Mouse (Mus musculus) lung, postnatal 0 days (tissue): ENCODE results near the gene Camk2n1. TPM values are rescaled to one million over a fixed set of nuclear protein-coding genes. Genes with fewer than 3 reads are reported as not detected.

ENCODE experiments used
- ATAC-seq: fragments of 200-750 bp; cut with Nextera tagmentation; 2 replicates; pipeline ENCODE4 v1.8.0; 2017; ENCODE audit warnings: moderate library complexity
- DNase-seq: peaks from one replicate; pipeline ENCODE4 v3.0.0-alpha.2; 2016; ENCODE audit warnings: low spot score
- H3K27ac ChIP-seq: fragments of 300-500 bp; sonication (generic); 2 replicates; pipeline ENCODE4 v1.5.1; 2014; ENCODE audit warnings: antibody characterized with exemption, mild to moderate bottlenecking, low read length, mixed read lengths
- H3K27me3 ChIP-seq: fragments of 300-500 bp; sonication (generic); replicated peaks from 2 replicates; pipeline ENCODE4 v1.6.1; 2014; ENCODE audit warnings: low read length, mixed read lengths; ENCODE audit not compliant: insufficient read depth
- H3K36me3 ChIP-seq: fragments of 300-500 bp; sonication (generic); 2 replicates; pipeline ENCODE4 v1.6.1; 2014; ENCODE audit warnings: low read length, mixed read lengths; ENCODE audit not compliant: insufficient read depth
- H3K4me1 ChIP-seq: fragments of 300-500 bp; sonication (generic); 2 replicates; pipeline ENCODE4 v1.6.1; 2014; ENCODE audit warnings: antibody characterized with exemption, low read depth, low read length, mixed read lengths; ENCODE audit not compliant: insufficient read depth
- H3K4me2 ChIP-seq: fragments of 300-500 bp; sonication (generic); replicated peaks from 2 replicates; pipeline ENCODE4 v1.6.1; 2014; ENCODE audit warnings: low read depth, mild to moderate bottlenecking, low read length, moderate library complexity, mixed read lengths
- H3K4me3 ChIP-seq: fragments of 300-500 bp; sonication (generic); 2 replicates; pipeline ENCODE4 v1.5.1; 2014; ENCODE audit warnings: low read depth, low read length
- H3K9ac ChIP-seq: fragments of 300-500 bp; sonication (generic); replicated peaks from 2 replicates; pipeline ENCODE4 v1.6.1; 2014; ENCODE audit warnings: low read depth, mild to moderate bottlenecking
- H3K9me3 ChIP-seq: fragments of 300-500 bp; sonication (generic); 2 replicates; pipeline ENCODE4 v1.6.1; 2016; ENCODE audit warnings: low read length, mixed read lengths
- CTCF ChIP-seq: IDR thresholded peaks from 2 replicates; pipeline ENCODE4 v1.5.1; 2016; ENCODE audit warnings: antibody characterized with exemption, mild to moderate bottlenecking
- EP300 ChIP-seq: IDR thresholded peaks from 2 replicates; pipeline ENCODE4 v1.6.1; 2016; ENCODE audit warnings: antibody characterized with exemption, mild to moderate bottlenecking, control low read depth
- WGBS: fragments of 180-500 bp; shearing (Covaris S2); extraction: QIAGEN DNeasy Blood & Tissue Kit; methylation state at CpG from one replicate; pipeline ENCODE4 v1.1.7; 2014; 5-methylcytosine and 5-hydroxymethylcytosine counted together
- polyA plus RNA-seq: library from polyadenylated mRNA; unstranded; fragments of >200 nt; fragmentation: Nextera tagmentation; extraction: Ambion mirVana; gene quantifications from 2 replicates; pipeline ENCODE4 v1.2.1, GENCODE M21; 2015

The Camk2n1 gene
- polyA plus RNA-seq, 1 experiment from 2014 or later, result 10.9 TPM

DNA sequence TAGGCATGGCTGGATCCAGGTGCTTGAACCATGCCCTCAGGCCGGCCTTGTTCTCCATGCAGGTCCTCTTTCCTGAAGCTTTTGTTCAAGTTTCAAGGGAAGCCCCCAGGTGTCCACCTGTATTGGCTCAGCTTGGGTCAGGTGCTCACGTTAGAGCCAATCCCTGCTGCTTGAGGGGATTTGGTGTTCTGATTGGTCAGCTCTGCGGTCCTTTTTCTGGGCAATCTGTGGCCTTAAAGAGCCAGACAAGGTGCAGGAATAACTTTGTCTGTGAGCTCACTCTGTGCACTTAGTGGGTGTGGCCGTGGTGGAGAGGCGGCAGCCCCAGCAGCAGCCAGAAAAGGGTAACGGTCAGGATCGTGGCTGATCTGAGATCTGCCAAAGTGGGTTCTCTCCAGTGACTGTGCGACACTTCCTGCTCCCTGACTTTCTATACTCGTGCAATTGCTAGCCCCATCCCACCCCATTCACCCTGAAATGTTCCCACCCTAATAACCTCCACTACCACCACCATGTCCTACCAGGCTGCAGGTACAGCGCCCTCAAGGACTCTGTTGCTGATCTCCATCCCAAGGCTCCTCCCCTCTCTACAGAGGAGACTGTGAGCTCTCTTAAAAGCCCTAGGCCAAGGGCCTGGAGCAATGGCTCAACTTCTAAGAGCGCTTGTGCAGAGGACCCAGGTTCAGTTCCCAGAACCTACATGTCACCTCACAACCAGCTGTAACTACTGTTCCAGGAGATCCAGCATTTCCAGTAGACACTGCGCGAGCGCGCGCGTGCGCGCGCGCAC lies 45.9 kb downstream of the Camk2n1 start:
- Histone ChIP-seq H3K36me3 (no peaks in the 10 kb centered on the region), H3K4me2 (no peak overlapping the region), H3K27me3 (peaks cover 5% of the 10 kb centered on the region; the same call in 1 of the 2 replicates), H3K4me1 (peaks cover 5% of the 10 kb centered on the region; the same call in 1 of the 2 replicates), H3K4me3 (no peak overlapping the region), H3K9me3 (no peaks in the 10 kb centered on the region), H3K27ac (no peak overlapping the region), H3K9ac (no peak overlapping the region)
- ATAC-seq, result no peak
- DNase-seq, result no peak
- no peak for TF ChIP-seq CTCF
- TF ChIP-seq EP300, result no peak
- WGBS, result 78% methylated on average over 21 of the region's 21 CpGs

DNA sequence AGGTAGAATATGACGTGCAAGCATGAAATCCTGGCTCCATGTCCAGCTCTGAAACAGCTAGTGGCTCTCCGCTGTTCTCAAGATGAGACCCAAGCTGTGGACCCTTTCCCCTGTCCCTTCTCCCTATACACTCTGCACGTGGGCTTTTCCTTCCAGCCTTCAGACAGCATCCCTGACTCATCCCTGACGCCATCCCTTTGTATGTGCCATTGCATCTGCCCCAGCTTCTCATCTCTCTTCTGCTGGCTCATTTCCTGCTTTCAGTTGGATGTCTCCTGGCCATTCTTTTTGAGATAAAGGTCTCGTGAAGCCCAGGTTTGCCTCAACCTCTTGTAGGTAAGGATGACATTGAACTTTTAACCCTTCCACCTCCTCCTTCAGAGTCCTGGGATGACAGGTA lies 46.9 kb downstream of the Camk2n1 start:
- no peak overlapping the region for H3K9ac ChIP-seq
- no peak overlapping the region for H3K4me3 ChIP-seq
- WGBS, result 67% methylated on average over 5 of the region's 5 CpGs
- H3K9me3 ChIP-seq, result no peaks in the 10 kb centered on the region
- no peak overlapping the region for H3K27ac ChIP-seq
- no peak for TF ChIP-seq EP300
- no peak for TF ChIP-seq CTCF
- H3K36me3 ChIP-seq, result no peaks in the 10 kb centered on the region
- ATAC-seq (no peak), DNase-seq (no peak)
- H3K4me2 ChIP-seq, result no peak overlapping the region
- H3K4me1 ChIP-seq, result no peaks in the 10 kb centered on the region
- peaks cover 10% of the 10 kb centered on the region; the same call in 1 of the 2 replicates for H3K27me3 ChIP-seq

GRCm38 (mm10) chr4:138504632-138505101 lies 50.6 kb downstream of the Camk2n1 start:
- H3K4me2 ChIP-seq, result no peak overlapping the region
- H3K36me3 ChIP-seq, result no peaks in the 10 kb centered on the region
- H3K4me3 ChIP-seq, result no peak overlapping the region
- H3K27ac ChIP-seq, result no peak overlapping the region
- no peaks in the 10 kb centered on the region for H3K4me1 ChIP-seq
- 3% methylated on average over 16 of the region's 16 CpGs for WGBS
- no peak for TF ChIP-seq EP300
- no peak for TF ChIP-seq CTCF
- ATAC-seq (no peak; the same call in 1 of the 2 replicates), DNase-seq (peak; percentile 21)
- H3K27me3 ChIP-seq, result peaks cover 10% of the 10 kb centered on the region; the same call in 1 of the 2 replicates
- no peaks in the 10 kb centered on the region for H3K9me3 ChIP-seq
- H3K9ac ChIP-seq, result no peak overlapping the region

- H3K36me3 ChIP-seq, result no peaks in the 10 kb centered on the region
- TF ChIP-seq CTCF (peak; percentile 67), EP300 (no peak)
- no peak overlapping the region for H3K27ac ChIP-seq
- no peak for ATAC-seq
- WGBS, result 8% methylated on average over 9 of the region's 10 CpGs
- H3K9ac ChIP-seq, result no peak overlapping the region
- H3K27me3 ChIP-seq, result peaks cover 10% of the 10 kb centered on the region; the same call in 1 of the 2 replicates
- no peaks in the 10 kb centered on the region for H3K4me1 ChIP-seq
- H3K4me2 ChIP-seq, result no peak overlapping the region
- no peaks in the 10 kb centered on the region for H3K9me3 ChIP-seq
- no peak overlapping the region for H3K4me3 ChIP-seq
- DNase-seq, result peak; percentile 29
These were observed 51.2 kb downstream of the Camk2n1 start for GRCm38 (mm10) chr4:138505171-138505870.

- Histone ChIP-seq H3K9me3 (no peaks in the 10 kb centered on the region), H3K9ac (no peak overlapping the region), H3K4me3 (no peak overlapping the region), H3K4me2 (no peak overlapping the region), H3K4me1 (no peaks in the 10 kb centered on the region), H3K27me3 (peaks cover 10% of the 10 kb centered on the region; the same call in 1 of the 2 replicates), H3K27ac (no peak overlapping the region), H3K36me3 (no peaks in the 10 kb centered on the region)
- ATAC-seq (no peak), DNase-seq (no peak)
- no peak for TF ChIP-seq EP300
- no peak for TF ChIP-seq CTCF
- 35% methylated on average over 6 of the region's 6 CpGs for WGBS
These were observed 53.8 kb downstream of the Camk2n1 start for GRCm38 (mm10) chr4:138507903-138508302.

Other genes with a start within 250 kb of the Camk2n1 start
- 129 and 135 TPM in 2 replicates for gene Hp1bp3, start 238.0 kb upstream of the Camk2n1 start, polyA plus RNA-seq
- gene Sh2d5, start 203.9 kb upstream of the Camk2n1 start, polyA plus RNA-seq, result 0.14 and 0.18 TPM in 2 replicates
- gene Kif17, start 203.9 kb upstream of the Camk2n1 start, polyA plus RNA-seq, result 0.37 and 1.1 TPM in 2 replicates
- 184 and 195 TPM in 2 replicates for gene Ddost, start 149.6 kb upstream of the Camk2n1 start, polyA plus RNA-seq
- gene Pink1, start 128.0 kb upstream of the Camk2n1 start, polyA plus RNA-seq, result 129 and 144 TPM in 2 replicates
- 15.6 and 16.0 TPM in 2 replicates for gene Cda, start 86.3 kb upstream of the Camk2n1 start, polyA plus RNA-seq
- 0.05 TPM in 1 of 2 replicates, not detected in the other for gene Fam43b, start 57.8 kb upstream of the Camk2n1 start, polyA plus RNA-seq
- gene Mul1, start 19.6 kb upstream of the Camk2n1 start, polyA plus RNA-seq, result 12.3 and 13.1 TPM in 2 replicates
- gene Vwa5b1, start 181.6 kb downstream of the Camk2n1 start, polyA plus RNA-seq, result 0.08 and 0.12 TPM in 2 replicates